Mouse (Mus musculus): Measurements from ENCODE around the gene Ddx39b.
"Not testable (repeated sequence)": the region's sequence is repeated elsewhere in the genome, so short reads cannot be mapped to it uniquely, and the experiment has no call there.

Ddx39b gene

DNA sequence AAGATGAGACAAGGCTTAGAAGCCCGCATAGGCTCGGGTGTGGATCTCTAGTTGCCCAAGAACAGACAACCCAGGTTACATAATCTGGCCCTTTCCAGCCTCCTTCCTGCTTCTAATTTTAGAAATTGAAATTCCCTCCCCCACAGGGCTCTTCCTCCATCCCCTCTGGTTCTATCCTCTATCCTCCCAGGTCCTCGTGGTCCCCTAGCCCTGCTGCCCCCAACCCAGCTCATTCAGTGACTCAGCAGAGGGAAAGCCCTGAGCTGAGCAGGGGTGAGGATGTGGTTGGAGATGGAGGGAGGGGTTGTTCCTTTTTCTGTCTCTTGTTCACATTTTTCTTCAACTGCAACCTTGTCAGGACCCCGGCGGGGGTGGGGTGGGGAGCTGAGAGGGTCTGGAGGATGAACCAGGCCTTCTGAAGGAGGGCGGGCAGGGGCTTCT is 21.9 kb upstream of the Ddx39b start:
- DNase-seq (ENCODE audit: low read depth, low spot score) = no peak

DNA sequence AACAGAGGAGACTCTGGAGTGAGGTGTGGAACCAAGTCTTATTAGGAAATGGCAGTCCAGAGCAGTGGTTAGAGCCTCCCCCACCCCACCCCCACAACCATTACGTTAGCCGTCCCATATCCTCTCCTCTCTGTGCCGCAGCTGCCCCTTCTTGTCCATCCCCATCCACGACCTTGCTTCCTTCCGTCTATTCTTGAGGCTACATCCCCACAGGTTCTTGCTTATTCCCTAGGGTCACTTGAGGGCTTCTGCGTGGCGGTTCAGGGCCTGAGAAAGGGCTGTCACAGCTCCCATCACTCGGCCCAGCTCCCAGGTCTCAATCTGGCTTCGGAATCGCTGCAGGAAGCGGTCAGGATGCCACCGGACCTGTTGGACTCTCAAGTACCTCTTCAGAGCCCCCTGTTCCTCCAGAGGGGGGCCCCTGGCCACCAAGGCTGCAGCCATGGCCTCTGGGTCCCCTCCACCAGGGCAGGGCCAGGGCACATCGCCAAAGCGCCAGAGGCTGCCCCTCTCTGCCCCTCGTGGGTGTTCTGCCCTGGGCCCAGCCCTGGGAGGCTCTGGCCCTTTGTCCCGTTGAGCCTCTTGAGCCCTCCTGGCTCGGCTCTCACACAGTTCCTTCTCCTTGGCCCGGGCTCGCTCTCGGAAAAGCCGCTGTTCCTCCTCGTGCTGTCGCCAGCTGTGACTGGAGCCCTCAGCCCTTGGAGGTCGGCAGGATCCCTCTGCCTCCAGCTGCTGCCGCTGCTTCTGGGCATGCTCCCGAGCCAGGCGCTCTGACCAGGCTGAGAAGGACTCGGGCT is 21.2 kb upstream of the Ddx39b start, which contains the start of gene Gm16181:
TSS of gene Gm16181 (plus strand) at position 679 of the 797 bp plus-strand sequence.
- DNase-seq (ENCODE audit: low read depth, low spot score) = no peak

DNA sequence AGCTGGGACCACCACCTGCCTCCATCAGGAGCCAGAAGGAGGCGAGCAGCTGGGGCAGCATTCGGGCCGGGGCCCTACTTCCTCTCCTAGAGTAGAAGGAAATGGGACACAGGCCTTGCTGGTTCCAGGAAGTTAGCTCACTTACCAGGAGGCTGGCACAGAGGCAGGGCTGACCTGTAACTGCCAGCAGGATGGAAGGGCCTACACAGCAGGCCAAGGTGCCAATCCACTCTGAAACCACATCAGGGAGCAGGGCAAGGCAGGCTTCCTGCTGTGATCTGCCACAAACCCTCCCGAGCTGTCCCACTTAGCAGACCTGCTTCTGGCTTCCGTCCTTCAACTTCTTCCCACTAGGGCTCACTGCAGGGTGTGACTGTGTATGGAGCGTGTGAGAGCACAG is 19.2 kb upstream of the Ddx39b start:
- no peak for DNase-seq (ENCODE audit: low read depth, low spot score)

DNA sequence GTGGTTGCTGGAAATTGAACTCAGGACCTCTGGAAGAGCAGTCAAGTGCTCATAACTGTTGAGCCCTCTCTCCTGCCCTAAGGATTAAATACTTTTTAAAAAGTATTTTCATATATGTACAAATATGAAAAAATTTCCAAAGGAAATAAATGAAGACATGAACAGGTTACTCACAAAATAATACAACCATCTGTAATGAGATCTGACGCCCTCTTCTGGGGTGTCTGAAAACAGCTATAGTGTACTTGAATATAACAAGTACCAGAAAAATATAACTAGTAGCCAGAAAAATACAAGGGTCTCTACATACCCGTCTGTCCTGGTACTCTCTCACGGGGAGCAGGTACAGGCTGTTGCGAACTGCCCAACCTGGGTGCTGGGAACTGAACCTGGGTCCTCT is 16.9 kb upstream of the Ddx39b start:
- no peak for DNase-seq (ENCODE audit: low read depth, low spot score)

DNA sequence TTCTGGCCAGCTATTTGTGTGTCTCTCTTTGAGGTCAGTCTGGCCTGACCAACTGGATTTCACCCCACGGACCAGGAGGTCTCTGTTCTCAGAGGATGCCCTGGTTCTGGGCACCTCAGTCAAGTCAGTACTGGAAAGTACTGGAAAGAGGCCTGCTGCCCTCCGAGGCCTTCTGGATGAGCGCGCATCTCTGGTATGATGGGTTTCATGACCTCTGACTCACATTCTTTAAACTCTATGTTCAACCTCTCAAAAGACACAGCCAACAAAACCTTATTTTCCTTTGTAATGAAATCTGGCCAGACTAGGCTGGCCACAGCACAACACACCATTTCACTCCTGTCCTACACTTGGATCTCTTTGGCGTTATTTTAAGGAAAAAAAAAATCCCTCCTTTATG is 16.1 kb upstream of the Ddx39b start:
- no peak for DNase-seq (ENCODE audit: low read depth, low spot score)

DNA sequence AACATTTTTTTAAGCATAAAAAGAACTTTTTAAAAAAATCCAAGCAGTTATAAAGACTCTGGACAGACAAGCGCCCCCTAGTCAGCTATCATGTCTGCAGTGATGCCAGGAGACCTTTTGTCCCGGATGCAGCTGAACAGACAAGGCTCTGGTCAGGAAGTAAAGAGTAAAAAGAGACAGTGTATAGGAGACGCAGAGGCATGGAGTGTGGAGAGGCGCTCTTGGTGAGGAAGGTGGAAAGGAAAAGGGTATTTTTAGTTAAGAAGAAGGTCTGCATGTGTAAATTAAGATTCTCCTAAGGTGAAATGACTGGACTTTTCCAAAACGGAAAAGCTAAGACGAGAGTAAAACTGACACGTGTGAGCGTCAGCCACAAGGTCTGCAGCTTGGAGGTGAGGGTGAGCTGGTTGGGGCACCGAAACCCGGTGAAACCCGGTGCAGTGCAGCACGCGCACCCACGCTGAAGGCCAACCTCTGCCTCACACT is 14.9 kb upstream of the Ddx39b start:
- no peak for DNase-seq (ENCODE audit: low read depth, low spot score)

DNA sequence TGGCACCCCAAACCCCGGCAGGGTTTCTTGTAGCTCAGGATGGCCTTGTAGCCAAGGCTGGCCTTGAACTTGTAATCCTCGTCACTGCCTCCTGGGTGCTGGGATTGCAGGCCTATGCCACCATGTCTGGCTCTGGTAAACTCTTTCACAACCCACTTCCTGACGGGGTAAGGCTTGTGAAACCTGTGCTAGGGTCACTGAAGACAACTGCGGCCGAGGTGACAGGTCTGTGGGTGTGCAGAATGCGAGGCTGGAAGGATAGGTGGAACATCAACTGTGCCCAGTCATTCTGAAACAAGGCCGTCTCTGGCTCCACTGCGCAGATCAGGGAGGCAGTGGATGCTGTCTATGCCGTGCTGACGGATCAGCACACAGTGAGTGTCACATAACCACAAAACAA is 10.5 kb upstream of the Ddx39b start:
- DNase-seq (ENCODE audit: low read depth, low spot score) = no peak

DNA sequence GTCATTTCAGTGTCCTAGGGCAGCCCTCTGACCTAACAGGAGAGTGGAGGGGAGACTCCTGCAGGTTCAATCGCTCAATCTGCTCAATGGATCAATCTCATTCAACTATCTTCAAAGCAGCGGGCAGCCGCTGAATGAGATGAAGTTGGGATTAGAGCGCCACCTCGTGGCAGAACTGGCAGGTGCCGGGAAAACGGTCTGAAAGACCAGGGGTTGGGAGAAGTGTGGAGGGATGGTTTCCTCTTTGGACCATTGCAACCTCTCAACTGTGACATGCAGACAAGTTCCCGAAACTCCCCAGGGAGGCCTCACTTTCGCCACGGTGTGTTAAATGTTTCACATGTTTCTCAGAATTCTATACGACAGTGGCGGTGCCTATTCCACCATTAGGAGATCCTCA is 9.5 kb upstream of the Ddx39b start:
- DNase-seq (ENCODE audit: low read depth, low spot score) = no peak

DNA sequence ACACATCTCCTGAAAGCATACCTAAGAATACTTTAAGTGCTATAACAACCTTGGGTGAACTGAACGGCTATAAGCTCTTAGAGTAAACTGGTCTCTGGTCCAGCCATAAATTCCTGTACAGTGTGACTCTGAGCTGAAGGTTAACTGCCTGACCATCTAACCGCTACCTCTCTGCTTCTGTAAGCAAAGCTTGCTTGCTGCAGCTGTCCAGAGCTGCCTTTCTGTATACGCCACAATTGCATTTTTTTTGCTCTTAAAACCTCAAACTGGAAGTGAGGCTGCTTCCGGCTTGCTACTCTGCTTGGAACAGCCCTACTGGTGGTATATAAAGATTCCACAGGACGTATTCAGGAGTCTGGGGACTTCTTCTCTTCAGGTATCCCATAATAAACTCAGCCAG is 8.9 kb upstream of the Ddx39b start:
- DNase-seq (ENCODE audit: low read depth, low spot score) = no peak

DNA sequence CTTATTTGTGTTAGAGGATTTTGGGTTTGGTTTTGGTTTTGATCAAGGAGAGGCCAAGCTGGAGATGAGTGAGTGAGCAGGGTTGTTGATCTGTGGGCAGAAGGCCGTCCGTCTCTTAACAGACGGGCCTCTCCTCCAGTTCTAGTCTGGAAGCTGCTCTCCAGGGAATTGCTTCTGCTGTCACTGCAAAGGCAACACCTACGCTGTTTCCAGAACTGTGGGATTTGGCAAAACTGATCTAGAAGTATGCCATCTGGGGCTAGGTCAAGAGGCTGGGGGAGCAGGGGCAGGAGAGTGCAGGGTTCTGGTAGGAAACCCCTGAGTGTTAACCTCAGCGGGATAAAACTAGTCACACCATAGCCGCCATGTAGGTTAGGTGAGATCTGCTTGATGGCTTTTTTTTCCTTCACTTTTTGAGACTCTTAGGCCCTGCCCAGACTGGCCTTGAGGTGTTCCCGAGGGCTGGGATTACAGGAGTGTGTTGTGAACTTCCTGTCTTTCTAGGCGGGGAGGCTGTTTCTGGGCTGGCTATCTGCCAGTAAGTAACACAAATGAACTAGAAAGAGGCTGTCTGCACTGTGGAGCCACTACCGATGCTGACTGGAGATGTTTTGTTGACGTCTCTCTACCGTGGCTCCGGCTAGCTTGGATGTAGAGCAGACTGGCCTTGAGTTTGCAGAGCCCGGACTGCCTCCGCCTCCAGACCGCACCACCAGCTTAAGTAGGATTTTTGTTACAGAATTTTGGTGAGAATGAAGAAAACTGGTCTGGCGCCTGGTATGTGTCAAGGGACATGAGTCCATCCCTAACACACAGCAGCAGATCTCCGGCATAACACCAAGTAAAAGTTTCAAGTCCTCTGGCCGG is 8.2 kb upstream of the Ddx39b start, which contains the start of gene Atp6v1g2:
TSS of gene Atp6v1g2 (plus strand) at position 547 of the 867 bp plus-strand sequence.
- no peak for DNase-seq (ENCODE audit: low read depth, low spot score)

DNA sequence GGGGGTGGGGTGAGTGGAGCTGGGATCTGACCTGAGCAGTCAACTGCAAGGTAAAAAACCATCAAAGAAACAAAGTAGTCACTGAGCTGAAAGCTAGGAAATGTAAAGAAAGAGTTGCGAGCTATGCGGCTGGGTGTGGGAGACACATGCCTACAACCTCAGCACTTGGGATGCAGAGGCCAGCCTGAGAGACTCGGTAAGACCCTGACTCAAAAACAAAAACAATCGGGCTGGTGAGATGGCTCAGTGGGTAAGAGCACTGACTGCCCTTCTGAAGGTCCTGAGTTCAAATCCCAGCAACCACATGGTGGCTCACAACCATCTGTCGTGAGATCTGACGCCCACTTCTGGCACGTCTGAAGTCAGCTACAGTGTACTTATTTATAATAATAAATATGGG is 7.5 kb upstream of the Ddx39b start:
- not testable (repeated sequence) for DNase-seq (ENCODE audit: low read depth, low spot score)

DNA sequence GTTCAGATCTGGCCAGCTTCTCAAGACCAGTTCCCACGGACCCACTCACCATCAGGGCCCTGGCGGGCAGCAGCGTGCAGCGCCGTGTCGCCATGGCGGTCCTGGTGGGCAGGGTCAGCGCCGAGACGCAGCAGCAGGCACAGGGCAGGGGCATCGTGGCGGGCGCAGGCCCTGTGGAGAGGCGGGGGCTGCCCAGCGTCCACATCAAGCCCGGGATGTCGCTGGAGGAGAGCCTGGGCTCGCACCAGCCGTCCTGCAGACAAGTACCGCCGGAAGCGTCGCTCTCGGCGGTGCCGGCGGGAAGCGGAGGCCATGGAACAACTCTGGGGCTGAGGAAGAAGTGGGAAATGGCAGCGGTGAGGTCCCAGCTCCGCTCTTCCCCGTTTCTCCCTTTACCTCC is 6.6 kb upstream of the Ddx39b start:
- DNase-seq (ENCODE audit: low read depth, low spot score) = no peak

DNA sequence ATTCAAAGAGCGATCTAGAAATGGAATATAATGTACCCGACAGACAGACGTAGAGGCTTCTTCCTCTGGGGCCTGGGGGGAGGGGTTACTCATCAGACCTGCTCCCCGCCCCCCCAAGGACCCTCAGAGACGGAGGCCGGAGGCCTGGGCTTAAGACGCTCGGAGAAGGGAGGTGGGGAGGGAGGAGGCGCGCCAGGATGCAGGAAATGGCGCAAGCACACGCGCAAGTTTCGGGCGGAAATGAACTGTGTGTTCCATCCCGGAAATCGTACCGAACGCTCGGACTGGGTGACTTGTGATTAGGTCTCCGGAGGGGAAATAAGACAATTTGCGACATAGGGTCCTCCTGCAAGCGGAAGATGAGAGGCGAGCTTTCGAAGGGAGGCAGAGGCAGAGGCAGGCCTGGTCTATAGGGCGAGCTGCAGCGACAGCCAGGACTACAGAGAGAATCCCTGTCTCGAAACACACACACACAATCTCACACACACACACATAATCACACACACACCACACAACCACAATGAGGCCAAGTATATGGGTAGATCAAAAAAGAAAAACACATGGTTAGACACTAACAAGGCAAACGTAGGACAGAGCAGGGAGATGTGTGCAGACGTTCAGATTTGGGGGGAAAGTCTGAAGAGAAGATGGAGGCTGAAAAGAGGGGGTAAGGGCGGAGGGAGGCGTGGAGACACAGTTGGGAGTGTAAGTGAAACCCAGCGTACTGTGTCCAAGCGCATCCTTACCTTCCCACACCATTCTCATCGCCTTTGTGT is 5.7 kb upstream of the Ddx39b start, which contains the start of gene Nfkbil1:
TSS of gene Nfkbil1 (minus strand) at position 179 of the 776 bp plus-strand sequence.
- DNase-seq (ENCODE audit: low read depth, low spot score) = peak; percentile 92

DNA sequence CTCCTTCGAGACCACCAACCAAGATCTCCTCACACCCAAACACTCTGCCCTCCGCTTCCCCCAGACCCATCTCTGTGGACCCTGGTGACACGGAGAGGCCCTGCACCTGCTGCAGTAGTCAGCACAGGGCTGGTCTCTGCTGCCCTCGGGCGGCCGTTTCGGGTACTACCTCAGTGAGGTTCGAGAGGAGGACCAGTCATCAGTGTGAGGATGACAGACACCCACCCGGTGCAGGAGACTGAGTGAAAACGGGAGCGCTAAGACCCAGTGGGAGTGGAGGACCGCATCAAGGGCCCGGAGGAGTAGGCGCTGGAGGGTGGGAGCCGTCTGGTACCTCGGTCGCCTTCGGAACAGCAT is 5.2 kb upstream of the Ddx39b start:
- peak; percentile 84 for DNase-seq (ENCODE audit: low read depth, low spot score)

DNA sequence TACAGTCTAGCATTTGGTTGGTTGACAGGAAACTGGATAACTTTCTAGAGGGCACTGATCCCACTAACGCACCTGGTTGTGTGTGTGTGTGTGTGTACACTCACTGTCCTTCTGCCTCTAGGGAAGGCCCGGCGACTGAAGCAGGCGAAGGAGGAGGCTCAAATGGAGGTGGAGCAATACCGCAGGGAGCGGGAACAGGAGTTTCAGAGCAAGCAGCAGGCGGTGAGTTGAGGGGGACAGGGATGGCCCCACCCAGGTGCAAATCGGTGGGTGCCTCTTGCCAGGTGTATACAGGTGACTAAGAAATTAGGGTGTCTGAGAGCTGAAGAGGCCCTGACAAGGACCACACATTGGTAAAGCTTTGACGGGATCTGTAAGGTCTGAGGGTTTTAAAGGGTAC is 4.5 kb upstream of the Ddx39b start:
- no peak for DNase-seq (ENCODE audit: low read depth, low spot score)

DNA sequence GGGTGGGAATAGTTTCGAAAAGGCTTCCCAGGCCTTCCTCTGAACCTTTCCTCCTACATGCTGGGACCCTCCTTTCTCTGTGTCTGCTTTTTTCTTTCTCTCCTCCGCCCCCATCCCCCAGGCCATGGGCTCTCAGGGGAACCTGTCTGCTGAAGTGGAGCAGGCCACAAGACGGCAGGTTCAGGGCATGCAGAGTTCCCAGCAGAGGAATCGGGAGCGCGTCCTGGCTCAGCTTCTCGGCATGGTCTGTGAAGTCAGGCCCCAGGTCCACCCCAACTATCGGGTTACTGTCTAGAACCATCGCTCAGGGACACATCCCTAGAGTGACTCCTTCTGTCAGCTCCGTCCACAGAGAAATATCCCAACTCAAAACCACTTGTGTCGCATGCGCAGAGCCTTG is 4.0 kb upstream of the Ddx39b start:
- DNase-seq (ENCODE audit: low read depth, low spot score) = no peak

DNA sequence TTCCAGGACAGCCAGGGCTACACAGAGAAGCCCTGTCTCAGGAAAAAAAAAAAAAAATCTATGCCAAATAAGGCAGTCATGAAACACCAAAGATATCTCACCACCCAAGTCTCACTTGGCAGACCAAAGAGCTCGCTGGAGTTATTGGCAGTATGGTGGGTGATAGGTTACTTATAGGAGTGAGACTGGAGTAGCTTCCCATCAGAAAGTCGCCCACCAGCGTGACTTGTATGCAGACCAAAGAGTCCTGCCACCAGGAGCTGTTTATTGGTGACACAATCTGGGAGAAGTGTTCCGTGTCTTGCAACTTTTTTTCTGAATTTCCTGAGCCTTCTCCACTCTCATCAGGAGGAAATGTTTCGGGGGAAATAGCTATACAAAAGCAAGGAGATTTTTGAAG is 1.8 kb upstream of the Ddx39b start:
- no peak for DNase-seq (ENCODE audit: low read depth, low spot score)

DNA sequence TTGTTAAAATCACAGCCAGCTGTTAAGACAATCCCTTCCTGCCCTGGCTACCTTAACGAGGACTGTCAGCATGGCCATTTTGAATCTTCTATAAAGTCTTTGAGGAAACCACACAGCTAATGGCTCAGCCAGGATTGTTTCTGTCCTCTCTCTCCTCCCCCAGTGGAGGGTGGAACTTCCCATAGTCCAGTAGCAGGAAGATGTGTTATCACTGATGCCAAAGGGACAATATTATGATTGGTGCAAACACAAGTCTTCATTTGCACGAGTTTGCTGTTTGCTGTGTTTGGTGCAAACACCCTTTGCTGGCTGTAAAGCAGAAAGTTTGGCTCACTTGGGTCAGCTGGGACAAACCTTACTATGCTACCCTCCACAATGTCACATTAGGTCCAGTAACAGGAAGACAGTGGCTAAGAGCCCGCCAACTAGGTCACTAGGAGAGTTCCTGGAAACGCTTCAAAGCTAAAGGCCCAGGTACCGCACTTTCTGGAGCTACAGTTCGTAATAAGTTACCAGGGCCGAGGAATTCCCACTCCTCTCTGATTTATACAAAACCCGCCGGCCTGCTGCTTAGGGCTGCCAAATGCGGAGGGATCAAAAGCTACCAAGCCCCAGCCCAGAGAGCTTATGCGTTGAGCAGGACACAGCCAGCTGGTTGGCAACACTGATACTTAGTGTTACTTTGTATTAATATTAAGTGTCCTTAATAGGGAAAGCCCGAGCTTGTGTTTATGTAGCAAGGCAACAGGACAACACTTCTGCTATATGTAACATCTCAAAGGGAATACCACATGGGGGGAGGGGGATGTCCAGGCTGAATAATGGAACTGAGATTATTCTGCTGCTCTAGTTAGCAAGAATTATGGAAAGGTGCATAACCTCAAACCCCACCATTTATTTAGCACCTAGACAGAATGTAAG is 902 bp upstream of the Ddx39b start:
- DNase-seq (ENCODE audit: low read depth, low spot score) = no peak

DNA sequence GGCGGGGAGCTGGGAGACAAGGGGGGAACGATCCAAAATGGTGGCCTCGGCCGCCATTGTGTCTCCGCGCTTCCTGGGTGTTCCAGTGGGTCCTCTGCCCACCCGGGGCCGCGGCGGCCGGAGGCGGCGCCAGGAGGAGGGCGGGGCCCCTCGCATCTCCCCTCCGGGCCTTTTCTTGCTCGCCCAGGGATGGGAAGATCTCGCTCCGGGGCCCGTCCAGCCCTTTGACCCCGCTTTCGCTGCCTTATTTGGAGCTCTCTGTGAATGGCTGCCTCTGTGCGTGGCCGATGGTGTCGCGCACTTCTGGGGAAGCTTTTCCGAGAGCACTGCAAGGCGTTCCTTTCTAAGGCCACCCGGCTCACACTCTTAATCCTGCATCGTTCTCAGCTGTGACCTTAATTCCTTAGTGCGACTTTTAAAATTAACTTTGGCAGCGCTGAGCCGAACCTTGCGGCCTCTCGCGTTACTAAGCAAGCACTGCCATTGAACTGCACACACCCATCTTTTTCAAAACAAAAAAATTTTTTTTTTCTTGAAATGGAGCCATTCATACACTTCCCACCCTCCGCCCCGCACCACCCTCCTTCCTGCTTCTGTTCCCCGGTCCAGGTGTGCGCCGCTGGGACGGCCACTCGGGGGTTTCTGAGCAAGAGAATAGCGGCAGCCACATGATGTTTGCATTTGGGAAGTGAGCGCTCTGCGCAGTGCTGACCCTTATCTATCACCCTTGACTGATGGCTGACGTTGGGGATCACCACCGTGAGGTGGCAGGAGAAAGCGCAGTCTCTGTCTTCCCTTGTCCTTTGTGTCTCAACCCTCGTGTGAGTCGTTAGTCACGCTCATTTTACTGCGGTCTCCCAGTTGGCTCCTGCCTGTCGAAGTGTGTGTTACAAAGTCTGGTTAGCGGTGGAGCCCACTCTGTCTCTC is 732 bp downstream of the Ddx39b start:
- DNase-seq (ENCODE audit: low read depth, low spot score) = peak; percentile 61

DNA sequence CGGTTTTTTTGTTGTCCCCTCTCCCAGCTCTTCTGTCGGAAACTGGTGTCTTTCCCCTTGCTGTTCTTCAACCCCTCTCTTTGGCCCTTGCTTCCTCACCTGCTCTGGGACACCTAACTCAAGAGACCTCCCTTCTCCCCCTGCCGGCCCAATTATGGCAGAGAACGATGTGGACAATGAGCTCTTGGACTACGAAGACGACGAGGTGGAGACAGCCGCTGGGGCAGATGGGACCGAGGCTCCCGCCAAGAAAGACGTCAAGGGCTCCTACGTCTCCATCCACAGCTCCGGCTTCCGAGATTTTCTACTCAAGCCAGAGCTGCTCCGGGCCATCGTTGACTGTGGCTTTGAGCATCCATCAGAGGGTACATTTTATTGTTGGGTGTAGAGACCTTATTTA is 1.5 kb downstream of the Ddx39b start:
- no peak for DNase-seq (ENCODE audit: low read depth, low spot score)

Data from skeletal muscle tissue, adult 2 months (tissue).